Mouse (Mus musculus) liver, embryonic 16.5 days (tissue): ENCODE results near the gene Elmsan1. TPM values are rescaled to one million over a fixed set of nuclear protein-coding genes. Genes with fewer than 3 reads are reported as not detected.
A peak's percentile ranks its signal among the peaks of the same experiment; 100 is the strongest.

Source experiments
- ATAC-seq: fragments of 200-750 bp; cut with Nextera tagmentation; 2 replicates; pipeline ENCODE4 v1.8.0; 2017; ENCODE audit warnings: low read depth, mild to moderate bottlenecking, moderate number of reproducible peaks, moderate library complexity
- H3K27ac ChIP-seq: fragments of 300-500 bp; sonication (generic); 2 replicates; pipeline ENCODE4 v1.5.1; 2014; ENCODE audit warnings: mild to moderate bottlenecking, low read length
- H3K27me3 ChIP-seq: fragments of 300-500 bp; sonication (generic); 2 replicates; pipeline ENCODE4 v1.6.1; 2014; ENCODE audit warnings: low read depth, low read length, mixed read lengths; ENCODE audit not compliant: control insufficient read depth, insufficient read depth
- H3K36me3 ChIP-seq: fragments of 300-500 bp; sonication (generic); 2 replicates; pipeline ENCODE4 v1.6.1; 2014; ENCODE audit warnings: mild to moderate bottlenecking; ENCODE audit not compliant: control insufficient read depth, insufficient read depth
- H3K4me1 ChIP-seq: fragments of 300-500 bp; sonication (generic); 2 replicates; pipeline ENCODE4 v1.6.1; 2014; ENCODE audit warnings: low read depth, low read length, mixed read lengths; ENCODE audit not compliant: control insufficient read depth
- H3K4me2 ChIP-seq: fragments of 300-500 bp; sonication (generic); 2 replicates; pipeline ENCODE4 v1.6.1; 2014; ENCODE audit warnings: low read depth, low read length, mixed read lengths
- H3K4me3 ChIP-seq: fragments of 300-500 bp; sonication (generic); 2 replicates; pipeline ENCODE4 v1.5.1; 2014; ENCODE audit warnings: low read depth, mild to moderate bottlenecking, low read length
- H3K9ac ChIP-seq: fragments of 300-500 bp; sonication (generic); 2 replicates; pipeline ENCODE4 v1.6.1; 2014; ENCODE audit warnings: low read depth, low read length
- H3K9me3 ChIP-seq: fragments of 300-500 bp; sonication (generic); replicated peaks from 2 replicates; pipeline ENCODE4 v1.6.1; 2016; ENCODE audit warnings: low read length; ENCODE audit not compliant: control insufficient read depth
- WGBS: fragments of 180-500 bp; shearing (Covaris S2); extraction: QIAGEN DNeasy Blood & Tissue Kit; methylation state at CpG from one replicate; pipeline ENCODE4 v1.1.7; 2014; ENCODE audit not compliant: insufficient replicate concordance; 5-methylcytosine and 5-hydroxymethylcytosine counted together
- polyA plus RNA-seq: library from polyadenylated mRNA; unstranded; fragments of >200 nt; fragmentation: Nextera tagmentation; extraction: Ambion mirVana; gene quantifications from 2 replicates; pipeline ENCODE4 v1.2.1, GENCODE M21; 2015

The Elmsan1 gene
- polyA plus RNA-seq, 1 experiment from 2014 or later: 7.8 TPM

DNA sequence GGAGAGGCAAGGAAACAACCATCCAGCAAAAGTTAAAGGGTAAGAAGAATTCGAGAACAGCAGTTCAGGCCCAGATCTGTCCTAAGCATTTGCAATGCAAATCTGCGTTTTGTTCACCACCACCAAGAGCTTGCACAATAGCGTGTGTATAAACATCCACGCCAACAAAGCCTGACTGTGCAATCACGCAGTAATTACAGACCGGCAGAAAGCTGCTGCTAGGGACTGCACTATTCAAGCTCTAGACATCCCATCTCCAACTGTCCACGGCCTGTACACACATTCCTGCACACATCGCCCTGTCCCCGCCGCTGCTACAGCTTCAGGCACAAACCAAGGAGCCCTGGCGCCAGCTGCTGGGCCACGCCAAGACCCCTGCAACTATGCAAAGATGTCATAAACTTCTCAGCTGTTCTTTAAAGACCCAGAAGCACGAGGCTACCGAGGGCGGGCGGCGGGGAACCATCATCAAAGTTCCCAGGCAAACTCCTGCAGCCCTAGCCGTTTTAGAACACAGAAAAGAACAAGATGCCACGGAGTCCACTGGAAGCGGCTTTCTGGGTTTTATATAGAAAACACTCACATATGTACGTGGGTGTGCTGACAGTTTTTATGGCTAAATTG lies 1.1 kb downstream of the Elmsan1 start:
- H3K4me1 ChIP-seq: peaks cover 74% of the 10 kb centered on the region

DNA sequence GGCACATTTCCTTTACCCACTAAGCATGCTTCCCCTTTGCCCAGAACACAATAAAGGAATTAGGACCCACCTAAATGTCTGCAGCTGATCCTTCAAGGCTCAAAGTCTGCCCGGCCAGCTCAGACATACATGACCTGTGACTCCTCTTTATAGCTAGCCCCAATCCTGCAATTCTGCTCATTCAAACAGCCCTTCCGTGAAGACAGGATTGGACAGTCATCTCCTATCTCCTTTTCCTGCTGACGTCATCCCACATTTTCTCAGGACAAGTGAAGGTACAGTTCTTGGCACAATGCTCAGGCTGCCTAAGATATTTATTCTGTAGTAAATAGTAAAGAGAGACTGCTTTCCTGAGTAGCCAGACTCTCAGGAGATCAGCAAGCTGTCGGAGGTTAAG lies 1.6 kb downstream of the Elmsan1 start:
- Histone ChIP-seq H3K4me3 (peak overlapping the region; percentile 88), H3K9me3 (no peaks in the 10 kb centered on the region), H3K36me3 (no peaks in the 10 kb centered on the region; the same call in 1 of the 2 replicates), H3K27ac (peak overlapping the region; percentile 91), H3K27me3 (no peaks in the 10 kb centered on the region), H3K4me2 (peak overlapping the region; percentile 85), H3K9ac (peak overlapping the region; percentile 98), H3K4me1 (peaks cover 73% of the 10 kb centered on the region)
- ATAC-seq: no peak
- 40% methylated on average over 4 of the region's 4 CpGs for WGBS

More for the DNA sequence above, 1.1 kb downstream of the Elmsan1 start:
- H3K4me2 ChIP-seq: peak overlapping the region; percentile 85
- H3K4me3 ChIP-seq: peak overlapping the region; percentile 88
- H3K9me3 ChIP-seq: no peaks in the 10 kb centered on the region
- 6% methylated on average over 21 of the region's 21 CpGs for WGBS
- H3K27me3 ChIP-seq: no peaks in the 10 kb centered on the region
- ATAC-seq: peak; percentile 11
- peak overlapping the region; percentile 91 for H3K27ac ChIP-seq
- peak overlapping the region; percentile 98 for H3K9ac ChIP-seq
- H3K36me3 ChIP-seq: no peaks in the 10 kb centered on the region; the same call in 1 of the 2 replicates

DNA sequence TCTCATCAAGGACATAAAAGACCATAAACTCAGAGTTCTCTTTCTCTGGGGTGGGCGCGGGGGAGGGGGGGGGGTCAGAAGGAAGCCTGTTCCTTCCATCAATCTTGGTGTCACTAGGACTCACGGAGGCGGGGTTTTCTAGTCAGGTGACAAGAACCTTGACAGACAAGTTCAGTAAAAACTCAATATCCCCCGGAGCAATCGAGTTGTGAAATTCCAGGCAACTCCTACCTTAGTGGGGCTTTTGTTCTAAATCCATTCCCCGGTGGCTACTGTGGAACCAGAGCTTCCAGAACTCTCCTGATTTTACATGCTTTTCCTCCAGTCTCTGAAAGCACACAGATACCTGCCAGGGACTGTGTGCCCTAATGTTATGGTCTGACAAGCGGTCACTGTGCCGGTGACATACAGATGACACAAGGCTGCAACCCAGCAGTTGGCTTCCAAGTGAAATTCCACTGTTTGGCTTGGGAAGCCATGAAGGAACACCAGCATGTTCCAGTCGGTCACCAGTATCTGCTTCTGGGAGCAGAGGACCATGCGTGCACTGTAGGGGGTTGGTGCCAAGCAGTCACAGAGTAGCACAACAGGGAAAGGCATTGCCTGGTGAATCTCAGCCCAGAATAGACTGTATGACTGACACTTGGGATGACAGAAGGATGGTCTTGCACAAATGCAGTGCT lies 2.8 kb downstream of the Elmsan1 start:
- no peaks in the 10 kb centered on the region; the same call in 1 of the 2 replicates for H3K36me3 ChIP-seq
- H3K4me2 ChIP-seq: no peak overlapping the region
- peaks cover 67% of the 10 kb centered on the region for H3K4me1 ChIP-seq
- no peak overlapping the region for H3K9ac ChIP-seq
- no peaks in the 10 kb centered on the region for H3K27me3 ChIP-seq
- no peak overlapping the region for H3K4me3 ChIP-seq
- 68% methylated on average over 11 of the region's 11 CpGs for WGBS
- H3K9me3 ChIP-seq: no peaks in the 10 kb centered on the region
- no peak for ATAC-seq
- H3K27ac ChIP-seq: 0 out of 2 replicates have a peak overlapping the region, but pooled peaks have one; percentile 8

DNA sequence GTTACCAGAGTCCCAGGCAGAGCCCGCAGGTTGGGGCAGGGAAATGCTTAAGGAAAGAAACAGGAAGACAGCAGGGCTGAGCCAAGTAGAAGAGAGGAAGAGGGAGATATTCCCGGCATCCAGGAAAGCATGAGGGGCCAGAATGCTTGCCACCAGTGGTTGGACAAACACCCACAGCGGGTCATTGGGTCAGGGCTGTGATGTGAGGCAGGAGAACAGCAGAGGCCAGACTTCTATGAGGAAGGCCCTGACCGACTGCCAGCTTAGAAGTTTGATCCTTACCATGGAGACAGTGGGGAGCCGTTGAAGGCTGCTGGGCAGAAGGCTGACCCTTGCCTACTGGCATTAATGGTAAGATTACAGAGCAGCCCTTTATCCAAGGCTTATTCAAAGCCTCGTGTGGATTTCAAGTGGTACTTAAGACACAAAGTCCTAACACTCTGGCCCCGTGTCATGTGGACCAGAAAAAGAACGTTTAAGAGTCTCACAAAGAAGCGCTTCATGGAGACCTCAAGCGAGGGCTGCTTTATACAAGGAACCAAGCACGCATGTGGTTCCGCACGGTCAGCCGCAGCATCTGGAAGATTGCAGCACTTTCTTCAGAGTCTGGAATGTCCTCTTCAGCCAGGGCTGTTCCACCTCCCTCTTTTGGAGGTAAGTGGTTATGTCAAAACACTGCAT lies 4.0 kb downstream of the Elmsan1 start:
- Histone ChIP-seq H3K9me3 (no peaks in the 10 kb centered on the region), H3K27me3 (no peaks in the 10 kb centered on the region), H3K4me3 (no peak overlapping the region), H3K4me1 (peaks cover 69% of the 10 kb centered on the region), H3K9ac (no peak overlapping the region), H3K36me3 (no peaks in the 10 kb centered on the region; the same call in 1 of the 2 replicates), H3K27ac (peak overlapping the region; percentile 21; the same call in 1 of the 2 replicates), H3K4me2 (no peak overlapping the region)
- ATAC-seq: no peak
- 77% methylated on average over 14 of the region's 14 CpGs for WGBS

DNA sequence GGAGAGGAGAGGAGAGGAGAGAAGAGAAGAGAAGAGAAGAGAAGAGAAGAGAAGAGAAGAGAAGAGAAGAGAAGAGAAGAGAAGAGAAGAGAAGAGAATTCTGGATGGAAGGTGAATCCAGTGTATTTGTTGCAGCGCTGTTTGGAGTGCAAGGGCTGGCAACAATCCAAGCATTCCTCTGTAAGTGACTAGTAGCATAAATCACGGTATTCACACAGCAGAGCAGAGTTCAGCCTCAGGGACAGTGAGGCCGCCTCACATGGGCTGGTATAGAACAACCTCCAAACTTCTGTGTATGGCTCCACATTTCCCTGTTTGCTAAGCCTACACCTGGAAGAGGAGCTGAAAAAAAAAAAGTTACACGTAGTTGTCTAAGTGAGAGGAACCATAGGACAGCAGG lies 6.4 kb downstream of the Elmsan1 start:
- 67% methylated on average over 4 of the region's 4 CpGs for WGBS
- no peak overlapping the region for H3K4me3 ChIP-seq
- H3K36me3 ChIP-seq: no peaks in the 10 kb centered on the region; the same call in 1 of the 2 replicates
- ATAC-seq: peak; percentile 61
- no peaks in the 10 kb centered on the region for H3K27me3 ChIP-seq
- no peak overlapping the region for H3K4me2 ChIP-seq
- H3K4me1 ChIP-seq: peaks cover 73% of the 10 kb centered on the region
- no peaks in the 10 kb centered on the region for H3K9me3 ChIP-seq
- no peak overlapping the region for H3K9ac ChIP-seq
- H3K27ac ChIP-seq: peak overlapping the region; percentile 52

DNA sequence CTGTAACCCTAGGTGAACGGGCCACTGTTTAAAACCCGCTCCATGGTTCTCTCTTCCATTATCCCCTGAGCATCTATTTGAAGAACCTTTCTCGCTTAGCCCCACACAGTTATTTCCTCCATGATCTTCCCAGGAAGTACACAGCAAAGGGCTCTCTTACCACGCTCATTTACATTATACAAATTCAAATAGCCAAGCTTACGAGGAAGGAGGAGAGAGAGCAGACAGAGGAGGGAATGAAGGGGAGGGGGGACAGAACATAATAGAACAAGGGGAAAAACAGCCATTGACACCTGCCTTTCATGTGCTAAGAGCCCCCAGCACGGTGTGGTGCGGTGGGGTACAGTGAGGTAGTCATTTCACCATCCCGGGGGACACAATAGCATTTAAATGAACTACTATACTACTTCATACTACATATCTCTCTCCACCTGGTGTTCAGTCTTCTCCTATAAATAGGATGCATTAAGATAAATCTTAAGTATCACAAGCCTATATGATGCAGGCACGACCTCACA lies 7.6 kb downstream of the Elmsan1 start:
- Histone ChIP-seq H3K36me3 (no peaks in the 10 kb centered on the region; the same call in 1 of the 2 replicates), H3K9ac (no peak overlapping the region), H3K4me1 (peaks cover 76% of the 10 kb centered on the region), H3K4me3 (no peak overlapping the region), H3K4me2 (no peak overlapping the region), H3K27me3 (no peaks in the 10 kb centered on the region), H3K9me3 (no peaks in the 10 kb centered on the region), H3K27ac (peak overlapping the region; percentile 11; the same call in 1 of the 2 replicates)
- ATAC-seq: no peak
- WGBS: 79% methylated on average over 9 of the region's 9 CpGs

DNA sequence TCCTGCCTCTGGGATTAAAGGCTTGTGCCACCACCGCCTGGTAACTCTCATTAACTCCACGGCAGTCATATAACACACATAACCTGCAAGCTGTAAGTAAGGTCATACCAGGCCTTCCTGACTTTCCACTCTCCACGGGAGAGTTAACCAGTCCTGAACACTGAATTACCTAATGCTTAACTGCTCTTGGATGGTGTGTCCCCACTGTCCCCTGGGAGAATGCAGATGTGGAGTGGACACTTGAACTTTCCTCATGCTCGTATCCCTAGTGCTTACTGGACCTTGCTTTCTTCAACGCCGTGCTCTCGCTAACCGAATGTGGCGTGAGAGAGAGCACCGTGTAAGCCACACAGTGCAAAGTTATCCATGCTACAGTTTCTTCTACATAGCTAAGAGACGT lies 8.4 kb downstream of the Elmsan1 start:
- no peaks in the 10 kb centered on the region for H3K27me3 ChIP-seq
- no peaks in the 10 kb centered on the region for H3K9me3 ChIP-seq
- no peak overlapping the region for H3K9ac ChIP-seq
- no peaks in the 10 kb centered on the region for H3K36me3 ChIP-seq
- 80% methylated on average over 11 of the region's 11 CpGs for WGBS
- H3K4me3 ChIP-seq: no peak overlapping the region
- no peak overlapping the region for H3K4me2 ChIP-seq
- H3K27ac ChIP-seq: no peak overlapping the region
- ATAC-seq: no peak
- peaks cover 76% of the 10 kb centered on the region for H3K4me1 ChIP-seq

DNA sequence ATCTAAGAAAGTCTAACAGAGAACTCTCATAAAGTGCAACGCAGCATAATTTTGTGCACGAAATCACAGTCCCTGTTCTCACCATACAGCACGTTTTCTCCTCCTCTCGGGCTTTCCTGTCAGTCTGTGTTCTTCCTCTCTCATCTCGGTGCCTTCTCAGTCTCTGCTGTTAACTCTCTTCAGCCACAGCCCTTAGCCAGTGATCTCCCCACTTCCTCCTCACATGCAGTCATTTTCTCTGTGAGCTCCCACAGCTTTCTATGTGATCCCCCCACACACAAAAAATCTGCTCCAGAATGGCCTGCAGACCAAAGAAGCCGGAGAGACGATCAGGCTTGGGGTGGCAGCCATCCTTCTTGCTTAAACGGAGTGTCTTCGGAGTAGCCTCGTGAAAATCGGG lies 9.6 kb downstream of the Elmsan1 start:
- 61% methylated on average over 11 of the region's 11 CpGs for WGBS
- Histone ChIP-seq H3K9ac (no peak overlapping the region), H3K4me3 (no peak overlapping the region), H3K4me2 (no peak overlapping the region), H3K36me3 (no peaks in the 10 kb centered on the region), H3K9me3 (no peaks in the 10 kb centered on the region), H3K27ac (no peak overlapping the region; the same call in 1 of the 2 replicates), H3K27me3 (no peaks in the 10 kb centered on the region), H3K4me1 (peaks cover 77% of the 10 kb centered on the region)
- no peak for ATAC-seq
